Mouse (Mus musculus) olfactory bulb, adult 2 months (tissue): ENCODE measurements around the gene Ccdc144b. TPM values are rescaled to one million over a fixed set of nuclear protein-coding genes. Genes with fewer than 3 reads are reported as not detected.
A peak's percentile ranks its signal among the peaks of the same experiment; 100 is the strongest.

Experiments
- H3K27ac ChIP-seq: fragments of 200-500 bp; 2 replicates; pipeline ENCODE4 v1.5.1; 2012; ENCODE audit warnings: low read depth, low read length; ENCODE audit not compliant: insufficient read depth
- H3K4me1 ChIP-seq: fragments of 200-500 bp; 2 replicates; pipeline ENCODE4 v1.6.1; 2012; ENCODE audit warnings: low read length; ENCODE audit not compliant: control insufficient read depth, insufficient read depth
- H3K4me3 ChIP-seq: fragments of 200-500 bp; 2 replicates; pipeline ENCODE4 v1.5.1; 2012; ENCODE audit warnings: mild to moderate bottlenecking, low read depth, low read length, moderate library complexity; ENCODE audit not compliant: insufficient read depth
- CTCF ChIP-seq: fragments of 200-500 bp; IDR thresholded peaks from 2 replicates; pipeline ENCODE4 v1.5.1; 2012; ENCODE audit warnings: low read depth, mild to moderate bottlenecking, low read length, moderate library complexity; ENCODE audit not compliant: insufficient read depth
- POLR2A ChIP-seq: fragments of 200-500 bp; IDR thresholded peaks from 2 replicates; pipeline ENCODE4 v1.6.1; 2012; ENCODE audit warnings: mild to moderate bottlenecking, low read depth, low read length, moderate library complexity; ENCODE audit not compliant: insufficient read depth
- WGBS: fragments of 180-500 bp; shearing (Covaris S2); methylation state at CpG from one replicate; pipeline ENCODE4 v1.1.7; 2018; 5-methylcytosine and 5-hydroxymethylcytosine counted together
- polyA plus RNA-seq: library from polyadenylated mRNA; stranded (reverse); fragments of >200 nt; gene quantifications from 2 replicates; pipeline ENCODE4 v1.2.4, GENCODE M21; 2012; ENCODE audit warnings: low replicate concordance; ENCODE audit not compliant: missing spikeins, insufficient read depth, insufficient read length

The Ccdc144b gene
- polyA plus RNA-seq, 1 experiment = not detected

GRCm38 (mm10) chr3:36074231-36074630 is 20.9 kb upstream of the Ccdc144b start:
- H3K27ac ChIP-seq = no peak overlapping the region
- H3K4me3 ChIP-seq = no peak overlapping the region
- WGBS = 94% methylated on average over 6 of the region's 6 CpGs
- no peaks in the 10 kb centered on the region for H3K4me1 ChIP-seq
- TF ChIP-seq POLR2A (no peak), CTCF (no peak)

- 87% methylated on average over 5 of the region's 5 CpGs for WGBS
- Histone ChIP-seq H3K27ac (no peak overlapping the region), H3K4me1 (peaks cover 5% of the 10 kb centered on the region; the same call in 1 of the 2 replicates), H3K4me3 (no peak overlapping the region)
- no peak for TF ChIP-seq CTCF
- no peak for TF ChIP-seq POLR2A
These were observed 17.7 kb upstream of the Ccdc144b start for GRCm38 (mm10) chr3:36071047-36071446.

GRCm38 (mm10) chr3:36070436-36070835 is 17.1 kb upstream of the Ccdc144b start:
- 95% methylated on average over 4 of the region's 4 CpGs for WGBS
- H3K4me3 ChIP-seq = no peak overlapping the region
- peaks cover 5% of the 10 kb centered on the region; the same call in 1 of the 2 replicates for H3K4me1 ChIP-seq
- H3K27ac ChIP-seq = no peak overlapping the region
- no peak for TF ChIP-seq CTCF
- TF ChIP-seq POLR2A = no peak

- 80% methylated on average over 6 of the region's 6 CpGs for WGBS
- no peak overlapping the region for H3K4me3 ChIP-seq
- peaks cover 5% of the 10 kb centered on the region; the same call in 1 of the 2 replicates for H3K4me1 ChIP-seq
- no peak for TF ChIP-seq POLR2A
- TF ChIP-seq CTCF = no peak
- no peak overlapping the region for H3K27ac ChIP-seq
These were observed 14.4 kb upstream of the Ccdc144b start for GRCm38 (mm10) chr3:36067731-36068130.

GRCm38 (mm10) chr3:36065843-36066651 is 12.7 kb upstream of the Ccdc144b start, which contains the start of gene Acad9:
Gene Acad9 (plus strand): TSS chr3:36065979.
- Histone ChIP-seq H3K27ac (peak within 1 kb of the TSS; percentile 11; the same call in 1 of the 2 replicates), H3K4me1 (peaks cover 5% of the 10 kb centered on the region; the same call in 1 of the 2 replicates), H3K4me3 (peak within 1 kb of the TSS; percentile 69)
- under 1% methylated on average over 49 of the region's 49 CpGs for WGBS
- TF ChIP-seq CTCF (peak; percentile 19; the same call in 1 of the 2 replicates), POLR2A (peak; percentile 52)

GRCm38 (mm10) chr3:36065166-36065565 is 11.8 kb upstream of the Ccdc144b start:
- H3K4me3 ChIP-seq = no peak overlapping the region
- WGBS = 91% methylated on average over 2 of the region's 2 CpGs
- peaks cover 5% of the 10 kb centered on the region; the same call in 1 of the 2 replicates for H3K4me1 ChIP-seq

GRCm38 (mm10) chr3:36064592-36065061 is 11.3 kb upstream of the Ccdc144b start:
- H3K4me1 ChIP-seq = peaks cover 5% of the 10 kb centered on the region; the same call in 1 of the 2 replicates
- WGBS = 94% methylated on average over 1 of the region's 1 CpGs
- H3K27ac ChIP-seq = no peak overlapping the region
- no peak overlapping the region for H3K4me3 ChIP-seq
- TF ChIP-seq CTCF (no peak), POLR2A (no peak)

More at GRCm38 (mm10) chr3:36065166-36065565, 11.8 kb upstream of the Ccdc144b start:
- no peak for TF ChIP-seq CTCF
- TF ChIP-seq POLR2A = no peak
- no peak overlapping the region for H3K27ac ChIP-seq

- 33% methylated on average over 8 of the region's 8 CpGs for WGBS
- no peak overlapping the region for H3K27ac ChIP-seq
- no peaks in the 10 kb centered on the region for H3K4me1 ChIP-seq
- H3K4me3 ChIP-seq = no peak overlapping the region
- no peak for TF ChIP-seq CTCF
- TF ChIP-seq POLR2A = no peak
These were observed 6.9 kb upstream of the Ccdc144b start for GRCm38 (mm10) chr3:36060096-36060850.

GRCm38 (mm10) chr3:36049106-36049505 is 4.2 kb downstream of the Ccdc144b start:
- H3K4me1 ChIP-seq = no peaks in the 10 kb centered on the region
- 75% methylated on average over 1 of the region's 1 CpGs for WGBS
- TF ChIP-seq CTCF (no peak), POLR2A (no peak)
- H3K4me3 ChIP-seq = no peak overlapping the region
- no peak overlapping the region for H3K27ac ChIP-seq
